Mouse (Mus musculus) lung, adult 2 months (tissue): Measurements from ENCODE around the gene Dennd5a.

ENCODE experiments used
- CTCF ChIP-seq: fragments of 200-500 bp; IDR thresholded peaks from 2 replicates; pipeline ENCODE4 v1.5.1; 2011; ENCODE audit warnings: mild to moderate bottlenecking, low read length, control low read depth; ENCODE audit not compliant: insufficient read depth
- POLR2A ChIP-seq: fragments of 200-500 bp; IDR thresholded peaks from 2 replicates; pipeline ENCODE4 v1.6.1; 2011; ENCODE audit warnings: low read depth, mild to moderate bottlenecking, control low read depth, low read length, borderline replicate concordance; ENCODE audit errors: extremely low read depth

GRCm38 (mm10) chr7:109844100-109844499, 116.2 kb downstream of the Dennd5a start:
- no peak for TF ChIP-seq CTCF
- TF ChIP-seq POLR2A = no peak
